Mouse (Mus musculus) left cerebral cortex, adult 11 months (tissue): ENCODE results near the gene Anxa9.

Source experiments
- DNase-seq: peaks from one replicate; pipeline ENCODE4 v3.0.0; 2022; ENCODE audit warnings: low spot score

The Anxa9 gene

DNA sequence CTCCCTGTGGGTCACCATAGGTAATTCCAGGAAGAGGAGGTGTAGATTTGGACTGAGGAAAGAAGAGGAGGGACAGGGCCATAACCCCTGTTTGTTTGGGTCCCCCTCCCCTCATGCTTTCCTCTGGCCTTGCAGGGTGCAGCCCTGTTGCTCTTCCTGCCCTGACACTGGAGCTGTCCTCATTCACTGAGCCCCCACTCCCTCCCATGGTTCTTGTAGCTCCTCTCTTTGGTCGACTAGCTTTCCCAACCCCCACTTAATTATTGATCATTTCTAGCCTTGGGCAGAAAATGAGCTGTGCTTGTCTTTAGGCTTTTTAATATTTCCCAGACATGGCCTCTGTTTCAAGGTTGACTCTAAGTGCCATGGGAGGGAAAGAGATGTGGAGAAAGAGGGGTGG is 22.9 kb downstream of the Anxa9 start:
- DNase-seq = no peak

DNA sequence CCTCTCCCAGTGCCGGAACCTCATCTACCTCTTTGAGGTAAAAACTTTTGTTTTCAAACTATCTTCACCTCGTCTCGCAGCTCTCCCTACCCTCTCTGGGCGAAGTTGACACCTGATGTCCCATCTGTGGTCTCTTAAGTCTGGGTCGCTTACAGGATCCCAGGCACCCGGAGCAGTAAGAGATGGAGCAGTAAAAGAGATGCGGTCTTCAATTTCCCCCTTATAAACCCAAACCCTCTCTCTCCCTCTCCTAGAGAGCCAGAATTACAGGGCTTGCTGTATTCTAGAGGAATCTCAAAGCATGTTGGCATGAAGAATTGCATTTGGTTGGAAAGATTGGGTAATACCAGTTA is 23.4 kb downstream of the Anxa9 start:
- DNase-seq = no peak

DNA sequence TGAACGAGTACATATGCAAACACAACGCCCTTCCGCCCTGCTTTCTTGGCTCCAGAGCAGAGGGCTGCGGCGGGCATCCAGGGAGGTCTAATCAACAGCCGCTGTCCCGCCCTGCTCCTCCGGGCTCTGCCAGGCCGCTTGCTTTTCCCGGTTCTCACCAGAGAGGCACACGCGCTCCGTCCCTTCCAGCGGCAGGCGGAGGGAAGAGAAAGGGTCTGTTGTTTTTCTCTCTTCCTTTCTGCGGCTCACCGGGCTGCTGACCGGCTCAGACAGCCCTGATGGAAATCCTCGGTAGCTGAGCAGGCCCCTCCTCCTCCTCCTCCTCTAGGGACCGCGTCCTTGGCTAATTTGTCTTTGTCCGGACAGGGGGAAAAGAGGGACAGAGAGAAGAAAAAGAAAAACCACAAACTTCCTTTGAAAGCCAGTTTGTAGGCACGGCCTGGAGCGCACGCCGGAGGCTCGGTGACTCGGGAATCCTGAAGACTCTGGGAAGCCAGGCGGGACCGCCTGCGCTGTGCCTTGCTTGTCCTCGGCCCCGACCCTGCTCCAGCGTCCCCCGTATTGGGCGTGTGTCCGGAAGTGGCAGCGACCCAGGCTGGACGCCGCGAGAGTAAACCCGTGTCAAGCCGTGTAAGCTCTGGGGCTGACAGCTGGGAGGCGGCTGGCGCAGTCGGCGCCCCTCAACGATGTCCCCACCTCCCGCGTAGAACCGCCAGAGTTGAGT is 23.9 kb downstream of the Anxa9 start:
- DNase-seq = no peak

DNA sequence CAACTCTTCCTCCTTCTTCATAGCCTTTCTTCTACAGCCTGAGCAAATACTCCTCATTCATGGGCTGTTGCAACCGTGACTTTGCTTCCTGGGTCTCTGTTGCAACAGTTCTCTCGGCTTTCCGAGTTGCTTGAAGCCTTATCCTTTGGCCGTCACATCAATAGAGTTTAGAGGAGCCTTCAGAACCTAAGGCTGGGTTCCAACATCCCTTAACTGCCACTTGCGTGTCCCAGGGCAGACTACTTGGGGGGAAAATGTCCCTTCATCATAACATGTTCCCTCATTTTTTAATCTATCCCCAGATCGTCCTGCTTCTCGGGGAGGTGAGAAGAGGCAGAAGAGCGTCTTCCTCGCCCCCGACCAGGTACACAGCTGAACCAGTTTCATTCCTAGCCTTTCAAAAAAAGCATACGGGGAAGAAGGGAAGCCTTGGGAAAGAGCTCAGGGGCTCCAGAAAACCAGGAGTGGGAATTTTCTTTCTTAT is 24.6 kb downstream of the Anxa9 start:
- no peak for DNase-seq

GRCm38 (mm10) chr3:95281216-95282126 is 25.5 kb downstream of the Anxa9 start, which contains the start of the genes Mindy1 and Prune1:
Gene Mindy1 (plus strand): TSS chr3:95281345.
Gene Prune1 (minus strand): TSS chr3:95282076.
- DNase-seq = peak; percentile 97

DNA sequence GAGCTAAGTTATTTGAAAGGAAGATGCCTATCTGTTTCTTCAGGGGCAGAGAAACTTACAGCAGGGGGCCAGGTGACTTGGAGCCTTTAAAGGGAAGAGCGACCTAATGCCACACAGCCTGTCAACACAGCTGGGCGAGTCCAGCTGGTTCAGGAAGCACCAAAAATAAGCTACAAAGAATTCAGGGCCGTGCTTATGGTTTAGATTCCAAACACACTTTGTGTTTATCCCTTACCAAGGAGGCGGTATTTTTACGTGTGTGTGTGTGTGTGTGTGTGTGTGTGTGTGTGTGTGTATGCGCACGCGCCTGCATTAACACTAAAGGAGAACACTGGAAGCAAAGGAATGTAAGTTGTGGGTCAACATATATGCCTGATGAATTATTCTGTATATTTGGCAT is 26.2 kb downstream of the Anxa9 start:
- DNase-seq = no peak

DNA sequence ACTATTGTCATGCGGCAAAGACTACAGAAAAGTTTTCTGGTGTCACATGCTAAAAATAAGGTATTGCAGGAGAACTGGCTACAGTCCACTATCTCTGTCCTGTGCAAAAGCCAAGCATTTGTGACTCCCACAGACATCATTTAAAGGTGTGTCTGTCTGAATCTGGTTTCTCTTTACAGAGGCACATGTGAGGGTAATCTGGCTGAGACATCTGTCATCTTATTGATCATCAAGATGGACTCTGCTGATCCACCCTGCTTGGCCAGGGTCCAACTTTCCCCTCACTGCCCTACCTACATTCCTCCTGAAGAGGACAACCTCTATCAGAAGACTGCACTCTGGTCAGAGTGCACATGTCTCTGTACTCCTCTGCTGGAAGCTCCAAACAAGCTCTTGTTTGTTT is 29.8 kb downstream of the Anxa9 start:
- DNase-seq = no peak

- DNase-seq = no peak
Observed at GRCm38 (mm10) chr3:95276428-95276934, 30.5 kb downstream of the Anxa9 start.

GRCm38 (mm10) chr3:95275161-95275560 is 31.8 kb downstream of the Anxa9 start:
- DNase-seq = no peak

DNA sequence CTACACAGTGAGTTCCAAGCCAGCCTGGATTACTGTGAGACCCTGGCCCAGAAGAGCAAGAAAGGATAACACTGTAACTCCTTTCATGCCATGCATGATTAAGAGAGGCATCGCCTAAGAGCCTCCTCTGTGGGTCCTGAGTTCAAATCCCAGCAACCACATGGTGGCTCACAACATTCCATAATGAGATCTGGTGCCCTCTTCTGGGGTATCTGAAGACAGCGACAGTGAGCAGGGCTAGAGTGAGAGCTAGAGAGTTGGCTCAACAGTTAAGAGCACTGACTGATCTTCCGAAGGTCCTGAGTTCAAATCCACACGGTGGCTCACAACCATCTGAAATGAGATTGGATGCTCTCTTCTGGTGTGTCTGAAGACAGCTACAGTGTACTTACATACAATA is 32.5 kb downstream of the Anxa9 start:
- no peak for DNase-seq

GRCm38 (mm10) chr3:95273471-95273870 is 33.5 kb downstream of the Anxa9 start:
- DNase-seq = no peak

DNA sequence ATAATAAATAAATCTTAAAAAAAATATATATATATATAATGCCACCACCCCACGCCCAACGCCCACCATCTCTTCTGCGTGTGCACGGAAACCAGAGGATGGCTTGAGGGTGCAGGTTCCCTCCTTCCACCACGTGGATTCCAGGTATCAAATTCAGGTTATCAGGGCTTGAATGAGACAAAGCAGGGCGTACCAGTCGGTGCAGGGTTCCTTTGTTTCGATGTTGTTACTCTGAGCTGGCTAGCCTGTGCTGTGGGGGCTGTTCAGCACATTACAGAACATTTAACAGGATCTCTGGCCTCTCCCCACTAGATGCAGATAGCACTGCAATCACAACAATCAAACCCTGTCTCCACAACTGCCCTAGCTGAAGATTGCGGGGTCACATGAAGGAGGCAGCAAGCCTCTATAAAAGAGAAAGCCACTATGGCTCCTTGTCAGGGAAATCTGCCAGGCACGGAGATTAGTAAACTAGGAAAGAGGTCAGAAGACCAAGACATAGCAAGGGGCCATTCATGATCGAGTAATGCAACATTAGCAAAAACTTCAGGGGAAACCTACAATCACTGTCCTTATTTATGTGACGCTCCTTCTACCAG is 36.1 kb downstream of the Anxa9 start:
- DNase-seq = no peak

GRCm38 (mm10) chr3:95269789-95270188 is 37.2 kb downstream of the Anxa9 start:
- DNase-seq = no peak

GRCm38 (mm10) chr3:95267855-95268254 is 39.1 kb downstream of the Anxa9 start:
- no peak for DNase-seq

DNA sequence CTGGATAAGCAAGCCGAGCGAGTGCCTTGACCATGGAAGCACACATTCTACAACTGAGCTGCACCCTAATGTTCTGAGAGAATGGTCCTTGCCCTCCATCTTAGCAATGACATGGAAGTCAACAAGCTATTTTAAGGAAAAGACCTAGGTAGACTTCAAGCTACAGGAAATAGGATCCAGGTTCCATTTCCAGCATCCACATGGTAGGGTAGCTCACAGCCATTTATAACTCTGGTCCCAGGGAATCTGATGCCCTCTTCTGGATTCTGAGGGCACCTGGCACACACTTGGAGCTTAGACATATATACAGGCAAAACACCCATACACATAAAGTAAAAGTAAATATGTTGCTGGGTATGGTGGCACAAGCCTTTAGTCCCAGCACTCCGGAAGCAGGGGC is 40.9 kb downstream of the Anxa9 start:
- no peak for DNase-seq

DNA sequence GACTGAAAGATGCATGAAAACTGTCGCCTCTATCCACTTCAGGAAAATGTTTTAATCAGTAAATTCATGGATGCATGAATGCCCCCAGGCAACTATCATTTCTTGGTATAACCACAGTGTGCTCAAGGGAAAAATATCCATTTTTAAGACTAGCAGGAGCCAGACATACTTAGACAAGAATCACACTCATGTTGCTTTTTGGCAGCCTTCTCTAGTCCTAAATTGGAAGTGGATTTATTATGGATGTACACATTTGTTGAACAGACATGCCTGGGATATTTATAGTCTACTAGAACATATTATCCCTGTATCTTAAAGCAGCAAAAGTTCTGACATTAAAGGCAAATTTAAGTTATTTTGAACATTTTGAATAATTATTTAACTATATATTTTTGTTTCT is 42.3 kb downstream of the Anxa9 start:
- no peak for DNase-seq

DNA sequence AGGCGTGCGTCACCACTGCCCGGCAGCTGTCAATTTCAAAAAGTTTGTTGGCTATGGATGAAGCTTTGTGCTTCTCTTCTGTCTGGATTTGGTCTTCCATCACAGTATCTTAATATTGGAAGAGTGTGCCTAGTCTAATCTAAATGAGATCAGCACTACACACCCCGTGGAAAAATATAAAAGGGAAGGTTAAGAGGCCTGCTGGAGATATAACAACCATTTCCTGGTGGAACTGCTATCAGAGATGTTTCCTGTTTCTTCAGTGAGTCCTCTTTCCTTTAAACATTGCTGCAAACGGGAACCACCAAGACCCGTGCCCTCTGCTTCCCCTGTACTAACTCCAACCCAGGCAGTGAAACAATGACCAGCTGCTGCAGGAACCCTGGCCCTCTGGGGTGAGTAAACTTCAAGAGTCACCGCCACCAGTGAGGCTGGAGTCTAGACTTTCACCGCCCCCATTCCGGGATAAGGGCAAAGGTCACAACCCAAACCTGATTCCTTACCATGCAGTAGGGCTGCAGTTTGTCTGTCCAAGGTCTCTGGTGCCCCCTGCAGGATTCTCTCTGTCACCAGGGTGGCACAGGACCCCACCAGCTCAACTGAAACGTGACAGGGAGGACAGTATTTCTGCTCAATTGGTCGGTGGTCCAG is 43.8 kb downstream of the Anxa9 start:
- DNase-seq = no peak

- no peak for DNase-seq
Observed at GRCm38 (mm10) chr3:95261975-95262374, 45.0 kb downstream of the Anxa9 start.

- DNase-seq = no peak
Observed at GRCm38 (mm10) chr3:95256931-95257330, 50.0 kb downstream of the Anxa9 start.

GRCm38 (mm10) chr3:95250783-95251424 is 56.1 kb downstream of the Anxa9 start, which contains the start of gene Bnipl:
Gene Bnipl (minus strand): TSS chr3:95251193.
- DNase-seq = no peak

GRCm38 (mm10) chr3:95250361-95250760 is 56.6 kb downstream of the Anxa9 start:
- no peak for DNase-seq
